Mouse (Mus musculus) embryo, embryonic 10.5 days (tissue): ENCODE measurements at regions not wholly inside any gene's neighbourhood (a gene's known extent, or its start where the extent isn't known, plus 50 kb on each side); places are given as distances from the start of the nearest gene placed in this dataset.

ENCODE experiments used
- DNase-seq: peaks from one replicate; pipeline ENCODE4 v3.0.0-alpha.2; 2015; ENCODE audit warnings: low spot score

GRCm38 (mm10) chr2:11416122-11416521, 137.8 kb downstream of the Pfkfb3 start:
- no peak for DNase-seq

GRCm38 (mm10) chr2:11412521-11412920, 141.4 kb downstream of the Pfkfb3 start:
- no peak for DNase-seq

- no peak for DNase-seq
Measured at GRCm38 (mm10) chr2:11408497-11408896, 145.4 kb downstream of the Pfkfb3 start.

- no peak for DNase-seq
Measured at GRCm38 (mm10) chr2:11406103-11406615, 147.7 kb downstream of the Pfkfb3 start.

GRCm38 (mm10) chr2:11402218-11402848, 151.5 kb downstream of the Pfkfb3 start:
- DNase-seq = no peak

GRCm38 (mm10) chr2:11399411-11399810, 154.5 kb downstream of the Pfkfb3 start:
- no peak for DNase-seq

GRCm38 (mm10) chr2:11398949-11399348, 154.9 kb downstream of the Pfkfb3 start:
- DNase-seq = no peak

- DNase-seq = no peak
Measured at GRCm38 (mm10) chr2:11398391-11398790, 155.5 kb downstream of the Pfkfb3 start.

GRCm38 (mm10) chr2:11396835-11397234, 157.0 kb downstream of the Pfkfb3 start:
- DNase-seq = no peak

- no peak for DNase-seq
Measured at GRCm38 (mm10) chr2:11394675-11395349, 159.1 kb downstream of the Pfkfb3 start.

GRCm38 (mm10) chr2:11391725-11392124, 162.2 kb downstream of the Pfkfb3 start:
- peak; percentile 79 for DNase-seq

- no peak for DNase-seq
Measured at GRCm38 (mm10) chr2:11390667-11391334, 163.1 kb downstream of the Pfkfb3 start.

GRCm38 (mm10) chr2:11387623-11388022, 166.3 kb downstream of the Pfkfb3 start:
- no peak for DNase-seq

GRCm38 (mm10) chr2:11383815-11384214, 170.1 kb downstream of the Pfkfb3 start:
- DNase-seq = no peak

GRCm38 (mm10) chr2:11377213-11377612, 176.7 kb downstream of the Pfkfb3 start:
- DNase-seq = no peak

- no peak for DNase-seq
Measured at GRCm38 (mm10) chr2:11375726-11376454, 178.0 kb downstream of the Pfkfb3 start.

GRCm38 (mm10) chr2:11375092-11375491, 178.8 kb downstream of the Pfkfb3 start:
- DNase-seq = no peak

- no peak for DNase-seq
Measured at GRCm38 (mm10) chr2:11370273-11370672, 183.6 kb downstream of the Pfkfb3 start.

GRCm38 (mm10) chr2:11367319-11367718, 186.6 kb downstream of the Pfkfb3 start:
- no peak for DNase-seq

GRCm38 (mm10) chr2:11365815-11366214, 188.1 kb downstream of the Pfkfb3 start:
- no peak for DNase-seq

GRCm38 (mm10) chr2:11365371-11365770, 188.5 kb downstream of the Pfkfb3 start:
- DNase-seq = peak; percentile 33

GRCm38 (mm10) chr2:11364111-11364510, 189.8 kb downstream of the Pfkfb3 start:
- DNase-seq = no peak
